In the genomic region with DNA sequence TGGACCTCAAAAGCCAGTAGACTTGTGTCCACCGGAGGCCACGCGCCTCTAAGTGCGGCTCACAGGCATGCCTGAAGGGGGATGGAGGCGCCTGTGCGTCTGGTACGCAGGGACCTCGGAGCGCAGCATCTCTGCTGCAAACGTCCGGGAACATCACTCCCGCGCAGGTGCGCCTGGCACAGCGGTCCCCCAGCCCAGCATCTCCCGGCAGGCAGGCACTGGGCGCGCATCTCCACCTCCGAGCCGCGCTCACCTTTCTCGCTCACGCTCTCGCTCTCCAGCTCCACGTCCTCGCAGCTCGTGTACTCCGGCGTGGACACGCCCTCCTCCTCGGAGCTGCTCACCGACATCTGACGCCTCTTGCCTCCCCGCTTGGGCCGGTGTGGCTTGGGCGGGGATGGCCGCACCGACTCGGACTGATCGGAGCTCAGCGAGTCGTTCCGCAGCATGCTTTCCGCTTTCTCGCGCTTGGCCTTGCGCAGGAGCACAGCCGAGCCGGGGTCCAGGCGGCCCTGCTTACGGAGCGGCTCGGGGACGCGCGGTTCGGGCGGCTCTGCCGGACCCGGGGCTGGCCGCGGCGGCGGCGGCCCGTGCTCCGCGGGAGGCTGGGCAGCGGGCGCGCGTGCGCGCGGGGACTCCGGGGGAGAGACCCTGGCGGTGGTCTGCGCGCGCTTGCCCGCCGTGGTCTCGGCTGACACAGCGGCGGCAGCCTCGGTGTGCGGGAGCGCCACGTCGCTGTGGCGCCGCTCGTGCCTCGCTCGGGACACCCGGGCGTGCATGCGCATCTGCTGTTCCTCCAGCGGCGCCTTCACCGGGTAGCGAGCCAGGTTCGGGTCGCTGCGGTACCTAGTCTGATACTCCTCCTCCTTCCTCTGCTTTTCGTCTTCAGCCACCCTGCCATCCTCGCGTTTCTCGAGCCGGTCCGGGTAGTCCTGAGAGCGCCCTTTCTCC, we compare ENCODE assay signal across 8 mouse cellular contexts.
DNase-seq lines count a peak whose midpoint lies in the region; ATAC-seq and TF ChIP-seq lines count a peak whose summit lies in the region.

No protein-coding gene starts in this region.

- WGBS in heart, adult 2 months, result 1% methylated on average over 112 of the region's 112 CpGs
- under 1% methylated on average over 111 of the region's 112 CpGs for WGBS in embryonic facial prominence, embryonic 11.5 days
- WGBS in hindbrain, embryonic 10.5 days, result under 1% methylated on average over 112 of the region's 112 CpGs
- 1% methylated on average over 96 of the region's 112 CpGs for WGBS in liver, embryonic 12.5 days (ENCODE audit: insufficient replicate concordance)

- TF ChIP-seq CTCF in heart, adult 2 months (IDR thresholded peaks at IDR 0.05), result no peak

- no peaks in the 10 kb centered on the region for H3K4me1 ChIP-seq in heart, adult 2 months (ENCODE audit: control insufficient read depth, insufficient read depth, low read length)
- H3K4me1 ChIP-seq in embryonic facial prominence, embryonic 11.5 days (ENCODE audit: control insufficient read depth, insufficient read depth, low read length), result no peaks in the 10 kb centered on the region
- peaks cover 7% of the 10 kb centered on the region; the same call in 1 of the 2 replicates for H3K4me1 ChIP-seq in hindbrain, embryonic 10.5 days (replicated peaks)
- H3K4me1 ChIP-seq in liver, embryonic 12.5 days, result no peaks in the 10 kb centered on the region

- H3K9ac ChIP-seq in heart, adult 2 months (ENCODE audit: low read depth, low read length), result no peak overlapping the region
- peak overlapping the region; percentile 58 for H3K9ac ChIP-seq in embryonic facial prominence, embryonic 11.5 days (replicated peaks; ENCODE audit: low read length)
- H3K9ac ChIP-seq in liver, embryonic 12.5 days, result 0 out of 2 replicates have a peak overlapping the region, but pooled peaks have one; percentile 12

- peak overlapping the region; percentile 86 for H3K4me2 ChIP-seq in embryonic facial prominence, embryonic 11.5 days (ENCODE audit: low read depth, low read length)
- H3K4me2 ChIP-seq in liver, embryonic 12.5 days, result peak overlapping the region; percentile 65

- peak; percentile 86 for ATAC-seq in embryonic facial prominence, embryonic 11.5 days (replicated peaks; ENCODE audit: insufficient number of reproducible peaks, low FRiP score, low TSS enrichment, low read depth)
- ATAC-seq in liver, embryonic 12.5 days, result no peak

- peaks cover 10% of the 10 kb centered on the region for H3K27me3 ChIP-seq in heart, adult 2 months (ENCODE audit: control insufficient read depth, insufficient read depth, low read length)
- H3K27me3 ChIP-seq in embryonic facial prominence, embryonic 11.5 days (ENCODE audit: control insufficient read depth, insufficient read depth, low read length), result peaks cover 8% of the 10 kb centered on the region
- H3K27me3 ChIP-seq in hindbrain, embryonic 10.5 days (ENCODE audit: insufficient read depth, poor library complexity, severe bottlenecking), result peaks cover 57% of the 10 kb centered on the region
- H3K27me3 ChIP-seq in liver, embryonic 12.5 days (replicated peaks), result peaks cover 50% of the 10 kb centered on the region

- intact Hi-C loops in heart, adult 2 months (cut with DNase I), result no loop called here

- no peak for TF ChIP-seq POLR2A in heart, adult 2 months (IDR thresholded peaks at IDR 0.05; ENCODE audit: insufficient read depth, low read depth, low read length)

- DNase-seq in heart, adult 2 months, result peak; percentile 2 to 17
- no peak for DNase-seq in heart, adult 9 months (ENCODE audit: low spot score in 2 of 2)
- DNase-seq in R1 (ENCODE audit: low read depth, low spot score) (peak; percentile 78), adipocyte (ENCODE audit: low spot score) (no peak)
- DNase-seq in embryonic facial prominence, embryonic 11.5 days (ENCODE audit: low spot score), result peak; percentile 65
- DNase-seq in hindbrain, embryonic 10.5 days (ENCODE audit: low spot score), result peak; percentile 74
- peak; percentile 54 for DNase-seq in right cerebral cortex, adult 18-20 months

- H3K36me3 ChIP-seq in heart, adult 2 months (ENCODE audit: control insufficient read depth, insufficient read depth, low read length), result no peaks in the 10 kb centered on the region
- H3K36me3 ChIP-seq in embryonic facial prominence, embryonic 11.5 days (replicated peaks; ENCODE audit: control insufficient read depth, insufficient read depth, low read depth, low read length), result no peaks in the 10 kb centered on the region
- H3K36me3 ChIP-seq in hindbrain, embryonic 10.5 days, result no peaks in the 10 kb centered on the region
- H3K36me3 ChIP-seq in liver, embryonic 12.5 days, result no peaks in the 10 kb centered on the region

- 0 out of 2 replicates have a peak overlapping the region, but pooled peaks have one; percentile 7 for H3K4me3 ChIP-seq in heart, adult 2 months
- peak overlapping the region; percentile 64 for H3K4me3 ChIP-seq in embryonic facial prominence, embryonic 11.5 days (ENCODE audit: low read depth, low read length)
- peak overlapping the region; percentile 75 for H3K4me3 ChIP-seq in hindbrain, embryonic 10.5 days
- H3K4me3 ChIP-seq in liver, embryonic 12.5 days, result peak overlapping the region; percentile 50

- H3K27ac ChIP-seq in heart, adult 2 months, result no peak overlapping the region
- H3K27ac ChIP-seq in embryonic facial prominence, embryonic 11.5 days (replicated peaks; ENCODE audit: low read depth, low read length), result no peak overlapping the region
- peak overlapping the region; percentile 86 for H3K27ac ChIP-seq in hindbrain, embryonic 10.5 days
- H3K27ac ChIP-seq in liver, embryonic 12.5 days, result no peak overlapping the region

- H3K79me2 ChIP-seq in heart, adult 2 months (replicated peaks; ENCODE audit: control insufficient read depth, insufficient read depth, low read length), result no peaks in the 10 kb centered on the region

- no peaks in the 10 kb centered on the region for H3K9me3 ChIP-seq in embryonic facial prominence, embryonic 11.5 days (replicated peaks; ENCODE audit: control insufficient read depth, low read length)
- H3K9me3 ChIP-seq in hindbrain, embryonic 10.5 days, result no peaks in the 10 kb centered on the region
- H3K9me3 ChIP-seq in liver, embryonic 12.5 days (replicated peaks), result no peaks in the 10 kb centered on the region

- TF ChIP-seq EP300 in heart, adult 2 months (IDR thresholded peaks at IDR 0.05; ENCODE audit: insufficient read depth, low read depth, low read length), result no peak

Comparison
In these comparisons a context has a peak if more than half of its experiments do, and no peak if none do; other contexts are left out.
1. DNase-seq: peak in heart, adult 2 months (2 of 2), R1 (single experiment), embryonic facial prominence, embryonic 11.5 days (single experiment), hindbrain, embryonic 10.5 days (single experiment) and right cerebral cortex, adult 18-20 months (single experiment); none in heart, adult 9 months (0 of 2) and adipocyte (single experiment).
2. H3K4me3 ChIP-seq: peak in every context shown above with its lines; median percentile 75 in hindbrain, embryonic 10.5 days; 64 in embryonic facial prominence, embryonic 11.5 days; 50 in liver, embryonic 12.5 days; 7 in heart, adult 2 months.